Mouse (Mus musculus) heart, postnatal 0 days (tissue): ENCODE measurements at regions not wholly inside any gene's neighbourhood (a gene's known extent, or its start where the extent isn't known, plus 50 kb on each side); places are given as distances from the start of the nearest gene placed in this dataset.

ENCODE experiments used
- ATAC-seq: fragments of 200-750 bp; cut with Nextera tagmentation; 2 replicates; pipeline ENCODE4 v1.8.0; 2017; ENCODE audit warnings: low read depth, moderate number of reproducible peaks, moderate library complexity; ENCODE audit not compliant: insufficient read depth
- DNase-seq: peaks from one replicate; pipeline ENCODE4 v3.0.0-alpha.2; 2016; ENCODE audit warnings: low spot score
- H3K27ac ChIP-seq: fragments of 300-500 bp; sonication (generic); 2 replicates; pipeline ENCODE4 v1.5.1; 2014; ENCODE audit warnings: low read depth, mild to moderate bottlenecking
- H3K27me3 ChIP-seq: fragments of 300-500 bp; sonication (generic); 2 replicates; pipeline ENCODE4 v1.6.1; 2014; ENCODE audit warnings: low read length, mixed read lengths; ENCODE audit not compliant: control insufficient read depth, insufficient read depth
- H3K36me3 ChIP-seq: fragments of 300-500 bp; sonication (generic); replicated peaks from 2 replicates; pipeline ENCODE4 v1.6.1; 2014; ENCODE audit warnings: low read length, mixed read lengths; ENCODE audit not compliant: control insufficient read depth, insufficient read depth
- H3K4me1 ChIP-seq: fragments of 300-500 bp; sonication (generic); 2 replicates; pipeline ENCODE4 v1.6.1; 2014; ENCODE audit warnings: antibody characterized with exemption; ENCODE audit not compliant: control insufficient read depth, insufficient read depth
- H3K4me2 ChIP-seq: fragments of 300-500 bp; sonication (generic); 2 replicates; pipeline ENCODE4 v1.6.1; 2014; ENCODE audit warnings: low read depth, mild to moderate bottlenecking, low read length, moderate library complexity
- H3K4me3 ChIP-seq: fragments of 300-500 bp; sonication (generic); 2 replicates; pipeline ENCODE4 v1.5.1; 2014; ENCODE audit warnings: low read depth, low read length
- H3K9ac ChIP-seq: fragments of 300-500 bp; sonication (generic); replicated peaks from 2 replicates; pipeline ENCODE4 v1.6.1; 2014; ENCODE audit warnings: low read depth, low read length, mixed read lengths
- H3K9me3 ChIP-seq: fragments of 300-500 bp; sonication (generic); replicated peaks from 2 replicates; pipeline ENCODE4 v1.6.1; 2016; ENCODE audit warnings: low read length; ENCODE audit not compliant: control insufficient read depth
- CTCF ChIP-seq: IDR thresholded peaks from 2 replicates; pipeline ENCODE4 v1.5.1; 2016; ENCODE audit warnings: antibody characterized with exemption, control low read depth, low read depth
- EP300 ChIP-seq: IDR thresholded peaks from 2 replicates; pipeline ENCODE4 v1.6.1; 2016; ENCODE audit warnings: antibody characterized with exemption, low read depth
- WGBS: fragments of 180-500 bp; shearing (Covaris S2); extraction: QIAGEN DNeasy Blood & Tissue Kit; methylation state at CpG from one replicate; pipeline ENCODE4 v1.1.7; 2014; 5-methylcytosine and 5-hydroxymethylcytosine counted together

DNA sequence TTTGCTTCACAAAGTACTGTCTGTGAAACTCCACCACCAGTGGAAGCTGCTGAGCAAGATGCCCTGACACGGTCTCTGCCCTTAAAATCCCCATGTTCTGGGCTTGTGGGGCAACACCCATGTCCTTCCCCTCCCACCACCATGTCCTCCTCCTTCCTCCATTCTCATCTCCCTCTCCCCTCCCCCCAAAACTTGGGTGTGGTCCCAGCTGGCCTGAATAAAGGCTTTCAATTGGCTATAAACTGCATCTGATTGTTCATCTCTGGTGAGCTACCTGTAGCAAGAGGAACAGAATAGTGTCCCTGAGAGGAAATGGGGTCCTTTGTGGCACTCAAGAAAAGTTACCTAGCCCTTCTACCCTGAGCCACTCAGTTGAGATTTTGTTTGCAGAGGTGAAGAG is 91.8 kb downstream of the Slc16a9 start:
- H3K4me1 ChIP-seq, result no peaks in the 10 kb centered on the region
- H3K9ac ChIP-seq, result no peak overlapping the region
- H3K9me3 ChIP-seq, result 0 out of 2 replicates have a peak, but pooled peaks cover 8% of the 10 kb centered on the region
- no peak for ATAC-seq
- no peak overlapping the region for H3K27ac ChIP-seq
- TF ChIP-seq CTCF, result no peak
- TF ChIP-seq EP300, result no peak
- DNase-seq, result no peak
- 65% methylated on average over 1 of the region's 1 CpGs for WGBS
- no peaks in the 10 kb centered on the region for H3K36me3 ChIP-seq
- H3K27me3 ChIP-seq, result no peaks in the 10 kb centered on the region
- no peak overlapping the region for H3K4me3 ChIP-seq
- no peak overlapping the region for H3K4me2 ChIP-seq

DNA sequence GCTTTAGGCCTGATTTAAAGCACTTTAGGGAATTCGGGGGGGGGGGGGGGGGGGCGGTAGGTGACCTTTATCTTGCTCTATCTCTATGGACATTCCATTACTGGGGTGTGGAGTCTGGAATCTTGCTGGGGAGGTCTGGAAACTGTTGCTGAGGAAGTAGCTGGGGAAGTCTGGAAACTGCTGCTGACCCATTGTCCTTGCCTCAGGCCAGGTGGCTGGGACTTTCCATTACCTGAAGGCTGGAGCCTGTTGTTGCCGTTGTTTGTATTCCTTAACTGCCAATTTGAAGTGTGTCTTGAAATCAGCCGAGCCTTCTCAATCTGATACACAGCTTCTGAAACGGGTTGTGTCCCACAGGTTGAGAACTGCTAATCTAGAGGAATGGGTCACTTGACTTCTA is 80.9 kb upstream of the Fam13c start:
- Histone ChIP-seq H3K9ac (no peak overlapping the region), H3K4me2 (no peak overlapping the region), H3K4me3 (no peak overlapping the region), H3K27me3 (no peaks in the 10 kb centered on the region), H3K4me1 (no peaks in the 10 kb centered on the region), H3K27ac (no peak overlapping the region), H3K9me3 (no peaks in the 10 kb centered on the region), H3K36me3 (no peaks in the 10 kb centered on the region)
- 62% methylated on average over 5 of the region's 5 CpGs for WGBS
- TF ChIP-seq EP300 (no peak), CTCF (no peak)
- DNase-seq (no peak), ATAC-seq (no peak)

DNA sequence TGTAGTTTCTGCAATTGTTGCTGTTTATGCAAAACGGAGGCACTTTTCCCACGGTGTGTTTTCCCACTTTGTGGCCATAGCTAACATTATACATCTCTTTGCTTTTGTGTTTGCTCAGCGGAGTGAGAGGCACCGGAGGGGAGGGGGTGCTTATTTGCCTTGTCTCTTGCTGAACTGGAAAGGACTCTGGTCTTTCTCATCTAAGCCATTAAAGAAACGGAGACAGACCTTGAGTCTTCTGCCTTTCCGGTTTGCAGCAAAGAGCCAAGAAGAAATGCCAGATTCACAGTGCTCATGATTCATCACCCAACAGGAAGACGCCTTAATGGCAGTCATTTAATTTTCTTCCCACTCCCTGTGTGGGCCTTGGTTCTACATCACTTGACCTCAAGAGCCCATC is 80.4 kb upstream of the Fam13c start:
- Histone ChIP-seq H3K9ac (no peak overlapping the region), H3K36me3 (no peaks in the 10 kb centered on the region), H3K27me3 (no peaks in the 10 kb centered on the region), H3K27ac (no peak overlapping the region), H3K4me3 (no peak overlapping the region), H3K4me2 (no peak overlapping the region), H3K4me1 (no peaks in the 10 kb centered on the region), H3K9me3 (no peaks in the 10 kb centered on the region)
- ATAC-seq, result no peak
- 81% methylated on average over 7 of the region's 7 CpGs for WGBS
- no peak for TF ChIP-seq EP300
- TF ChIP-seq CTCF, result no peak
- DNase-seq, result no peak

DNA sequence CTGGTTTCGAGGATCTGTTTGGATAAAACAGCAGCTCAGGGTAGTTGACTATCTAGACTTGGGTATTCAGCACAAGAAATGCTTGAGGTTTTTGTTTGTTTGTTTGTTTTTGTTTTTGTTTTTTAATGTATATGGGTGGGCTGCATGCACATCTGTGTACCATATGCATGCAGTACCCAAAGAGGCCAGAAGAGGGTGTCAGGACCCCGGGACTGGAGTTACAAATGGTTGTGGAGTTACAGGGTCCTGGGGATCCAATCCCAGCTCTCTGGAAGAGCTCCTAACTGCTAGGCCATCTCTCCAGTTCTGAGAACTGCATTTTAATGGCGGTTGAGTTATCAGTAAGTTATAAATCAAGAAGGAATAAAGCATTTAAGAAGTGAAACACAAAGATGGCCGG is 77.2 kb upstream of the Fam13c start:
- Histone ChIP-seq H3K36me3 (no peaks in the 10 kb centered on the region), H3K9me3 (no peaks in the 10 kb centered on the region), H3K4me3 (no peak overlapping the region), H3K4me1 (no peaks in the 10 kb centered on the region), H3K27ac (no peak overlapping the region), H3K27me3 (no peaks in the 10 kb centered on the region), H3K4me2 (no peak overlapping the region), H3K9ac (no peak overlapping the region)
- DNase-seq (no peak), ATAC-seq (no peak)
- no peak for TF ChIP-seq EP300
- TF ChIP-seq CTCF, result peak; percentile 44
- 65% methylated on average over 4 of the region's 4 CpGs for WGBS

DNA sequence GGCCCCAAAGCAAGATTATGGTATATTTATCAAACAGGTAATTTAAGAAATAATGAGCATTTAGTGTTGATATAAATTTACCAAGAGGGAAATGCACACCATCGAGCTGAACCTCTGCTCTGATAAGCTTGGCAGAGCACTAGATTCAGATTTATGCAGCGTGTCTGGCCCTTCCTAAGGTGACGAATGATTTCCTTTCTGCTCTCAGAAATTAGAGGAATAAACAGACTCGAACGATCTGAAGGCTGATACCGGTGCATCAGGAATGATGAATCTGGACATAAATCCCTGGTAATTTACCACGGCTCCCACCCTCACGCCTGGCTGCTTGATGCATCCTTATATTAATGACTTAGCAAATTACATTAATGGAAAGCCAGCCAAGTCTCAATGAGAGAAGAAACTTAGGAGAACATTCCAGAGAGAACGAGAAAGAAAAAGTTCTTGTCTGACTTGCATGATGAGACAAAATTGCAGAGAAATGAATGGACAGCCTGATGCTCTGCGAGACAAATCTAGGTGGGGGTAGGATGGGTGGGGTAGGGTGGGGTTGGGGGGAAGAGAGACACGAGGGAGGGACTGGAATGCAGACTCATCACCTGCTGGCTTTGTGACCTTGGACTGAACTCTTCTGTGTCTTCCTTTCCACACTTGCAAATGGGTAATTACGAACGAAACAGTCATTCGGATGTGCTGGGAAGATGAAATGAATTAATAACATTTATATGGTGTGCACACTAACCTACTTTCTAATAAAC is 75.9 kb upstream of the Fam13c start:
- Histone ChIP-seq H3K4me2 (no peak overlapping the region), H3K9ac (no peak overlapping the region), H3K4me3 (no peak overlapping the region), H3K27me3 (no peaks in the 10 kb centered on the region), H3K9me3 (no peaks in the 10 kb centered on the region), H3K36me3 (no peaks in the 10 kb centered on the region), H3K27ac (no peak overlapping the region), H3K4me1 (no peaks in the 10 kb centered on the region)
- TF ChIP-seq CTCF (no peak), EP300 (no peak)
- DNase-seq (no peak), ATAC-seq (no peak)
- 69% methylated on average over 14 of the region's 14 CpGs for whole genome bisulfite sequencing

DNA sequence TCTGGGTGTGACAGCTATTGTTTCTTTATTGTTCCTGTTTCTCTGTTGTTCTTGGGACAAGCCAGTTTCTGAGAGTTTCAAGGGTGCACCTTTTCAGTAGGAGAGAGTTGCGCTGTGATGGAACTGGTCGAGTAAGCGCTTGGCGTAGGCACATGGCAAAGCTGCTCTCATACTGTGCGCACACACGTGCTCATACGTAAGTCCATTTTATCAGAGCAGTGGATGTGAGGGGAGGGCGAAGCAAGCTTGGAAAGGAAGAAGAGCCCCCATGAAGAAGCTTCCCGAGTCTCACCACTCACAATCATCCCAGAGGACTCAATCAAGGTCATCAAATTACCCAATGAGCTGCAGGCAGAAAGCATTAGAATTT is 75.3 kb upstream of the Fam13c start:
- WGBS, result 86% methylated on average over 9 of the region's 9 CpGs
- H3K9ac ChIP-seq, result no peak overlapping the region
- no peaks in the 10 kb centered on the region for H3K27me3 ChIP-seq
- no peak overlapping the region for H3K4me3 ChIP-seq
- TF ChIP-seq CTCF (no peak), EP300 (no peak)
- no peak overlapping the region for H3K27ac ChIP-seq
- H3K4me1 ChIP-seq, result no peaks in the 10 kb centered on the region
- DNase-seq (no peak), ATAC-seq (no peak)
- no peaks in the 10 kb centered on the region for H3K9me3 ChIP-seq
- no peaks in the 10 kb centered on the region for H3K36me3 ChIP-seq
- no peak overlapping the region for H3K4me2 ChIP-seq
